Mouse (Mus musculus) mouse trophoblast stem cell (cell line): ENCODE measurements at regions not wholly inside any gene's neighbourhood (a gene's known extent, or its start where the extent isn't known, plus 50 kb on each side); places are given as distances from the start of the nearest gene placed in this dataset.

Experiments
- in situ Hi-C, 2 experiments: fragments of 300-500 bp; cut with MseI, MboI; formaldehyde crosslinking; loops; 2 replicates in 1 of 2; 3 replicates in 1 of 2; pipeline ENCODE4 v1.15.1; 2025

DNA sequence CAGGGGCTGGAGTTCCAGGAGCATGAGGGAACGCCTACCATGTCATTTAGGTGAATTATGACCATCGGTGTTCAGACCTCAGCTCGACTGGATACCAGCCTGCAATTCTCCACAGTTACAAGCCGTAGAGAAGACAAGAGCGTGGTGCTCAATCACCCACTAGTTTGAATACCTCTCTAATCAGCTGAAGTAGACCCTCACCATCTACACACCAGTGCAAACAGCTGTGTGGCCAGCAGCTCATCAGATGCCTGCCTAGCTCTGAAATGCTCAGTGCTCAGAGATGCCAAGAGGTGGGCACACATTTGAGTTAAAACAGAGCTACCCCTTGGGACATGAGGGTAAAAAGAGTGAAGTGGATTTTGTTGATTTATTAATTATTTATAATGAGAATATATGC, 660.2 kb downstream of the Magi1 start:
- in situ Hi-C loops = no loop called here

DNA sequence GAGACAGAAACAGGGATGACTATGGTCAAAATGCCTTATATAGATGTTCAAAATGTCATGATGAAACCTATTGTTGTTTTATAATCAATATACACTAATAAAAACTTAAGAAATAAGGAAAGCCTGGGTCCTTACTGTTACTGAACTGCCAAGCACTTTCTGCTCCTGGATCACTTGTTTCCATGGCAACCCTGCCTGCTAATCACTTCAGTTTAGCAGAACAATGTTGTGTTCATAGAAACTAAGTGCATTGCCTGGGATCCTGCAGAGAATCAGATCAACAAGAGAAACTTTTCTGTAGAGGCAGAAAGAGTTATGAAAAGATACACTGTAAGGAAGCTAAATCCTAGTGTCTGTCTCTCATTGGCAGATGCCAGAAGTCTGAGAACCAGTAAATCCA, 666.8 kb downstream of the Magi1 start:
- in situ Hi-C loops = no loop called here

DNA sequence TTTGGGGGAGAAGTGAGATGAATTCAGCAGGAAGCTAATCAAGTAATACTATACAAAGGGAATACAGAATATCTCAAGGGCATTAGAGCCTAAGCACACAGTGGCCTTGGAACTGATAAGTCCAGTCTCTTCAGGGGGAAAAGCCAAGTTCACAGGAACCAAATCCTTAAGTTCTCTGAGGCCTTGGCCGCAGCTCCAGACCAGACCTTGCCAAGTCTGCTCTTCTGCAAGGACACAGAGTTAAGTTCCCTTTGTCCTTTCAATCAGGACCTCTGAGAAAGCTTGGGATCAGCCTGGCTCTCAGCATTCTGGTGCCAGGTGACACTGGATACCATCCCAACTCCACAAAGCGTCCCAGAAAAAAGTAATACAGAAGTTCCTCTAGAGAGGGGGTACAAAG, 657.1 kb upstream of the Adamts9 start:
- in situ Hi-C loops = no loop called here

DNA sequence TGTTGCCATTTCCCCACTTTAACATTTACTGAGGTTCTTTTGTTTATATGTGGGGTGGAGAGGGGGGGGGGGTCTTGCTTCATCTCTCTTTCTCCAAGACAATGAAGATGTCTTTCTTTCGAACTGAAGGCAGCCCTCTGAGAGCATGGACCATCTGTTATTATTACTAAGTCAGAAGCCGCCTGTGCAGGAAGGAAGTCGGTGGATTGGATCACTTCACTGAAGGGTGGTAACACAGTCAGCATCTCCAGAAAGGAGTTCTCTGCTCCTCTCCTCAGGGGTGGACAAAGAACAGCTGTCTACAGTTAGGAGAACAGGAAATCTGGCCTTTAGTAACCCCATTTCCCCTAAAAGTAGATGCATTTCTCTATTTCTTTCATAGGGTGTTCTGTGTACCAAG, 656.1 kb upstream of the Adamts9 start:
- in situ Hi-C loops = no loop called here

DNA sequence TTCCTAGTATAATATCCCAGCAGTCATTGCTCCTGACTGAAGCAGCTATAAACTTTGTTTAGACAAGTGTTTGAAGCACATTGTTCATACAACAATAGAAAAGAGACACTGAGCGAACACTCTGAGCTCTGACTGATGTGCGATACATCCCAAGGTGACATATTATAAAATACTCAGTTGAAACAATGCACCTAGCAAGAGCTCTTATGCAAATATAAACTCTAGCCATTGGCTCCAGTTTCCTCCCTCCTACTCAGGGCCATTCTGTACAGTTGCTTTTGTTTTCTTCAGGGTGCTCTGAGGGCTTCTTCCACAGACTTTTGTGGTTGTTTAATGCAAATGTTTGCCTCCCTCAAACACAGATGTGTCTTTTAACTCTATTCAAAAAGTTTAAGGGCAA, 646.6 kb upstream of the Adamts9 start:
- in situ Hi-C loops = no loop called here

DNA sequence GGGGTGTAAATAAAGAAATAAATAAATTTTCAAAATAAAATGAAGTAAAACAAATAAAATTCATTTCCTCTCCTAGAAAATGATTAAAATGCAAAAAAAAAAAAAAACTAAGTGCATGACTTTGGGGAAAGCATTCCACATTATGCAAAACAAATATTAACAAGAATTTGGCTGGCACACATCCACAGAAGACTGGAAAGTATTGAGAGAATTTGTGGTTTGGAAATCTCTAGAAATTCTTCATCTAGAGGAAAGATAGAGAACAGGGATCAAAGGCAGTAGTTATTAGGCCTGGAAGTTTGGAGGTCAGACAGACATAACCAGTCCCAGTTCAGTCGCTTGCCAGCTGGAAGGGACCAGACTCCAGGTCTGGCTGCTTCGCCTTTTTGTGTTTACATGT, 643.6 kb upstream of the Adamts9 start:
- in situ Hi-C loops = no loop called here

DNA sequence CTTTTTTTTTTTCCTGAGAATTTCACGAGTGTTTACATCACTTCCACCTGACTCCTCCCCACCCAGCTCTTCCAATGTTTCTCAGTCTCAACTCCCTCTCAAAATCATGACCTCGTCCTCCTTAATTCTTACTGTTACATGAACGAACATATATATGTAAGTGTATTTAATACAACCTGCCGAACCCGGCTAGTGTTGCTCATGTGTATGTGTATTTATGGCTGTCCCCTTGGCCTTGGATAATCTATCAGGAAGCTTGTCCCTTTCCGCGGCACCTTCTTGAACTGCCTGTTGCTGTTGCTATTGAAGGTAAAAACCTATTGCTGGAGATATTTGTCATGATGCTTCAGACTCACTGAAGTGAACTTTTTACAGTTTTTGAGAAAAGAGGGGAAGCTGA, 637.8 kb upstream of the Adamts9 start:
- in situ Hi-C loops = no loop called here

DNA sequence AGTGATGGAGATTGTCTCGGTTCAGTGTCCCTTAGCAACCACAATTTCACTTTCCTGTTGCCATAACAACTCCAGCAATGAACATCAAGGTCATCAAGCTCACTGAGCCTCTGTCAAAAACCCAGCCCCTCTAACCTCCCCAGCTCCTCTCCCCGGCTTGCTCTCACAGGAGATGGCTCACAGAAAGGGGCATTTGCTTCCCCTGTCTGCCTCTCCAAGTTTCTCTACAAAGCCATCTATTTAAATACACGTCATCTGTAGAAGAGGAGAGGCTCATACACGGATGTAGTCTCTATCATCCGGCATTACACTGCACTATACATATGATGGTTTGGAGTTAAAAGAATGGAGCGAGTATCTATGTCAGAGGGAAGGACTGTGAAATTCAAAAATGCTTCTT, 637.4 kb upstream of the Adamts9 start:
- in situ Hi-C loops = no loop called here

DNA sequence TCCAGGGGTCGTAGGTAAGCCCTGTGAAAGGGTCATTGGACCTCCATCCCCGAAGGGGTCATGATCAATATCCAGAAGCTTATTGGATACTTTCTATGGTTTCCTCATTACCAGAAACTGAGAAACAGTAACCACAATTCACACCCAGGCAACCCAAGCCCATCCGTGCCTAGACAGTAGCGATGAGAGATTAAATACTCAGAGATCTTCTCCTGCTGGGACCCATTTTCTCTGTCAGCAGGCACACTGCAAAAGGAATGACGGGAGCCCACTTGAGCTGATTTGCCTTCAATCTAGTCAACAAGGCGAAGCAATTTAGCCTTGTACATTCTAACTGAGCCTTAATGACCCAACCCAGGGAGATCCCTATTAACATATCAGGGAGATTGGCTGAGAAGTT, 632.0 kb upstream of the Adamts9 start:
- in situ Hi-C loops = no loop called here

DNA sequence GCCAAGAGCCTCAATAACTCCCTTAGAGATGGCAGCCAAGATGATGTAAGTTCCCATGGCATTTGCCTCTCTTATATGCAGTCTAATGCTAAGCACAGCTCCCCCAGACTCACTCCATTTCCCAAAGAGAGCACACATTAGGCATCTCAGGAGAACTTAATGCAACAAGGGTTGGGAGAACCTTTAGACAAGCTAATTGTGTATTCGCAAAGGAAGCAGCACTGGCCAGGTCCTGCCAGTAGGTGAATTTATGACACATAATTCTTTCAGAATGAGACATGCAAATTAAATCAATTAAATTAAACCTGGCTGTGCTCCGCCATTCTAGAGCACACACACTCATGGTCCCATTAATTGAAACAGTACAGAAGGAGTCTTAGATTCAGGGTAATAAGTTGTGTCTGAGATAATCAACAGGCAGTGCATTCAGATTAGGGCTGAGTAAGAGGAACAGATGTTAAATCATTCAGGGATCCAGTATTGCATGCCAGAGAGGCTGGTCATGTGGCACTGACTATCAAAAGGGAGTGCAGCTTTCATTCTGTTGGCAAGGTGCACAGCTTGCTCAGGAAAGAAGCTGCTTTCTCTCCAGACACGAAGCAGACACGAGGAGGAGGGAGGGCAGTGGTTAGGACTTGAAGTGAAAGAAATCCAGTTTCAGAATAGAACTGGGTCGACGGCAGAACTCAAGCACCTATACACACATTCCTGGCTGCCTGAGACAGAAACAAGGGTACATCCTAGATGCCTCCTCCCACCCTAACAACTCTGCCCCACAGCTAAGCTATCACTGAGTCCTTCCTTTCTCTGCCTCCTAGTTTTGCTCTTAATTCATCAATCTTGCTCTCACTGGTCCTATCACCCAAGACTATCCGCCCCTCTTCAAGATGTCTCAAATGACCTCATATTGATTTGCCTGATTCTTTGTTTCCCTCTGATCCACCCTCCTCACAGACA, 630.7 kb upstream of the Adamts9 start:
- in situ Hi-C loops = no loop called here

DNA sequence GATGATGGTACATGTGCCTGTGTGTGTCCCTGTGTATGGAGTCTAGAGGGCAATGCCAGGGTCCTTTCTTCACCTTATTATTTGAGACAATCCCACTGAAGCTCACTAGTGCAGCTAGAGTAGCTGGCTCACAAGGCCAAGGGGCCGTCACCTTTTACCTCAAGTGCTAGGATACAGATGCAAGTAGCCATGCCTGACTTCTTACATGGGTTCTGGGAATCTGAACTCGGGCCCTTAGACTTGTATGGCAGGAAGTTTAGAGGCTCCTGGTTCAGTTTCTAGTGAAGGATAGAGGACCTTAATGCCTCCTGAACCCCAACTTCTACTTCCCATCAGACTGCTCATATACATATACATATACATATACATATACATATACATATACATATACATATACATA, 626.6 kb upstream of the Adamts9 start:
- in situ Hi-C loops = no loop called here

DNA sequence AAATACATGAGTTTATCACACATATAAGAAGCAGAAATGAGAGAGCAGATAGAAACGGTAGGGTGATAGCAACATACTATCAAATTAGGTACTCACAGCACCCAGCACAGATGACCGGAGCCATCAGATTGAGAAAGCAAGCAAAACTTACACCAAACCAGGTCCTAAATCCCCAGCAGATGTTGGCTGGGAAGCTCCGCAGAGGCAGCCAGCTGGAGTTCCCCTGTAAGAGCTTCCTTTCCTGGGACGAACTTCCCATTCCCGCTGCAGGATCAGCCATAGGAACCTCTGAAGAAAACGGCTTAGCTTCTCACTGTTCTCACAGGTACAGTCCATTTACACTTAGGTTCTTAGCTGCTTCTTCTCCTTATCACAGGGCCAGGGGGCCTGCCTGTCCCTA, 625.9 kb upstream of the Adamts9 start:
- in situ Hi-C loops = no loop called here

DNA sequence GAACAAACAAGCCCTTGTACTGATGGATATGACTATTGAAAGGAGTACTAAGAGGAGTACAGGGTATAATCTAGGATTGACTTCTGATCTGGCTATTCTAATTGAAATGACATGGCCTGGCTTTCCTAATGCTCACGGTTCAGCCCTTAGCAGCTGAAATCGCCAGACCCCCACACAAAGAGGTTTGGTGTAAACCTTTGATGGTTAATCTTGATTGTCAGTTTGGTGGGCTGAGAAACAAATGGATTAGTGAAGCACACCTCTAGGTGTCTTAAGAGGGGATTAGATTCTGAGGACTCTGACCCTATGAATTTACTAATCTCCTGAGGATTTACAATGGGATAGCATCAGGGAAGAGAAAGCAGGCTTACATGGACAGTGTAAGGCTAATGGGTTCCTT, 623.4 kb upstream of the Adamts9 start:
- in situ Hi-C loops = no loop called here

DNA sequence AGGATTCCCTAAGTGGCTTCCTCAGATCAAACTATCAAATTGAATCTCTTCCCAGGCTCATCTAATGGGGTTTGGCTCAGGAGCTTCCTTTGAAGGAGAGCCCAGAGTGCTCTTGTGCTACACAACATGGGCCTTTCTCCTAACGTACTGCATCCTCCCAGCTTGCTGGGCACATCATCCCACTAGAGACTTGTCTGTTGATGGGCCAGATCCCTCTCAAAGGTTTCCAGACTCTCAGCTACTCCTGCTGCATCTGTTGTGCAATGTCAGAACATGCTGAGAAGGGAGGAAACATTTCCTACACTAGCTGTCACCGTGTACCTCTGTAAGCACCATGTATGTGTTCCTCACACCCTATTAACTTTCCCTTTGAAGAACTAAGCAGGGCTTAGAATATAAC, 605.0 kb upstream of the Adamts9 start:
- in situ Hi-C loops = no loop called here

DNA sequence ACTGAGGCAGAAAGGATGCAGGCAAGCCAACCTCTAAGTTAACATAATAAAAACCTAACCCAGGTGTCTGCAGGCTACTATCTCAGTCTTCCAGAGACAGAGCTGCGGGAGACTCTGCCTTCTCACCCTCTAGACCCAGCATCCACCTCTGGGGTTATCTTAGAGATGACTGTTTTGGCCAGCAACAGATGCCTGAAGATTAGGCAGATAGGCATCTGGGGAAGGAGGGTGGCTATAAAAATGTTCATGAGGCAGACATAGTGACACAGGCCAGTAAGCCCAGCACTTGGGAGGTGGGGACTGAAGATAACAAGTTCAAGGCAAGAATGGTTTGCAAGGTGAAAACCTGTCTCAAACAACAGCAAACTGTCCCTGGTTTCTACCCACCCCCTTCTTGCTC, 601.0 kb upstream of the Adamts9 start:
- in situ Hi-C loops = no loop called here

DNA sequence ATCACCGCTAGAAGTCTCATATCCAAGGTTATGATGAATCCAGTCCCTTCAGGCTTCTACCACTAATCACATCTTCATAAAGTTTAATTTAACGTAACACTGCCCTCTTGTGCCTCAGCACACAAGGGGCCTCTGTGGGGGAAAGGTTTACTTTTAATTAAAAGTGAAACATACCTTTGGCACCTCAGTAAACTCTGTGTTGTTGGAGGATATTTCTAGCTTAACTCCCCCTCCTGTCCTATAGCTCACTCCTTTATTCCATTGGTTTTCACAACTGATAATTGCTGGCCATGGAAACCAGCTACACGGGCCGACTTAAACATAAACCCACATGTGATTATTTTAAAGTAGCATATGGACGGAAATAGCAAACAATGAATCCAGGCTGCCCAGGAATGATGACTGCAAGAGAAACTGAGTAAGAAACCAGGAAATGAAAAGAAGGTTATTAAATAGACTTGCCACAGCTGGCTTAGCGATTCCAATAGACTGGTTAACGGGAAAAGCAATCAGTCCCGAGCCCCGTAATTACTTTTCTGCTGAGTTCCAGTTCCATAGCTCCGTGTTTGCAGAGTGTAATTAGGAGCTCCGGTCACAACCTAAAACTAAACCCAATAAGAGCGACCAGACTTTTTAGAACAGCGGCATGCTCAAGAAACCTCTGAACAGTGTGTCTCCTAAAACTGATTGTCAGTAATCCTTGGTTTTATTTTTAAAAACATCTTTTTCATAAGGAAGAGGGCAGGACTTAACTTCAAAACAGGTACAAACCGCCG, 600.2 kb upstream of the Adamts9 start:
- in situ Hi-C loops = no loop called here

DNA sequence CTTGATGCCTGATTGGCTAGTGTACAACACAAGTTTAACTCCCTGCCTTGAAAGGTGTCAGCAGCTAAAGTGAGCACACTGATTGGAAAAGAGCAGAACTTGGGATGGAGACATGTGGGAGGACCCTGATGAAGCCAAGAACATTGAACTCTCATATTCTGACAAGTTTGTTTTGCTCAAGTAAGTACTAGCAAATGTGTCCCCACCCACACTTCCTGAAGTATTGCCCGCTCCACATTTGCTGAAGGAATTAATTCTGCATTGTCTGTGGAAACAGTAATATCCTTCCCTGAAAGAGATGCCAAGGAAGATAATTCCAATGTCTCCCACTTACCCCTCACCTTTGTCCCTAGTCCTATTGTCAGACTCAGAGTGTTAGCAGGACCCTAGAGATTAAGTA, 596.3 kb upstream of the Adamts9 start:
- in situ Hi-C loops = no loop called here

DNA sequence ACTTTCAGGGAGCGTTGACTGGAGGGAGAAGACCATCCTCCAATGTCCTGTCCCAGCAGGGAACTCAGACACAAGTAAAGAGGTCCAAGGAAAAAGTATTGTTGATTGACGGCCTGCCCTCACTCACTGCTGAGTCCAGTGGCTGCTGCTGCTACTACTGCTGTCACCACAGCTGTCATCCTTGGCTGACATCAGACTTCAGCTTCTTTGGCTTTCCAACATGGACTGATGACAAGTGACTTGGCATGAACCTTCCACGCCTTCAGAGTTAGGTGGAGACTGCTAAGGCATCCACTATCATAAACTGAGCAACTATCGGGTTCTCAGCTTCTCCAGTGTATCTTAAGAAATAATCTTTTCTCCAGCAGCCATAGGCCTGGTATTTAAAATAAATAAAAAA, 595.9 kb upstream of the Adamts9 start:
- in situ Hi-C loops = no loop called here

DNA sequence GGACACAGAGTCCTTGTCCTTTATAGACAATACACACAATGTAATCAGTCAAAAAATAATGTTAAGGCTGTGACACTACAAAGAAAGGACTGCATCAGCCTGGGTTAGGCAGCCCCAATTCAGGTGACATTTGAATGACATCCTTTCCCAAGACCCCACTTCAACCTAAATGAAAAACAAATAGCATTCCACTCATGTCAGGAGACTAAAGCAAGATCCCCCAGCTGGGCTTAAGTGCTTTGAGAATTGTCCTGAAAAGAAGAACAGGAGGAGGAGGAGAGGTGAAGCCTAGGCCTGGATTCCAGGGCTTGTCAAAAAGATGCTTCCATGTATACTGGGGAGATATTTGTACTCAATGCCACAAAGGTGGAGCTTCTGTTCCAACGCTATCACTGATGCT, 594.7 kb upstream of the Adamts9 start:
- in situ Hi-C loops = no loop called here

DNA sequence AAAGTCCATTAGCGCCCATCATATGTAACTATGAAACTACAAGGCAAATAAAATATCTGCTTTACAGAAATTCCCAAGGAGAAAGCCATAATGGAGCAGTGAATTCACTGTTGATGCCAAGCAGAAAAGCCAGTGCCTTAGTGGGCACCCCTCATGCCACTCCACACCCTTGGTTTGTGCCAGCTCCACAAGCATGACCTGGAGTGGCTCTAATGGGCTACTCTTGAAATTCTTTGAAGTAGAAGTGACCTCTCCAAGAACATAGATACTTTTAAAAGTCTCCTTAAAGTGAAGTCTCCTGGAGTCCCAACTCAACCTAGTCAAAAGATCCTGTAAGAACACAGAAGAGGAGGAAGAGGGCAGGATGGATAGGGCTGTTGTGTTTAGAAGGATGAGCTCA, 593.8 kb upstream of the Adamts9 start:
- in situ Hi-C loops = no loop called here

DNA sequence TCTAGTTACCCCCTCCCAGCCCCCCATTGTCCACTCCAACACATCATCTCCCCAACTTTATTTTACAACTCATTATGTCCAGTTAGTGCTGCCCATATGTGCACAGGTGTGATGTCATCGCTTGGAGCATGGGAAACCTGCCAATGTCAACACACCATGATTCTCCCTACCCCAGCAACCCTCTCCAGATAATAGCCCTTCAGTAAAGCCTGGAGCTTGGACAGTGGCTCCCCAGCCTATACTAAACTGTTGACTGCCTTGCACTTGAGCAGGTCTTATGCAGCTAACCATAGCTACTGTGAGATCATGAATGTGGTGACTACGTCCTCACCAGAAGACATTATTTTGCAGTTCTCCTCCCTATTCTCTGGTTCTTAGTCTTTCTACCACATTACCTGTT, 570.5 kb upstream of the Adamts9 start:
- in situ Hi-C loops = no loop called here

DNA sequence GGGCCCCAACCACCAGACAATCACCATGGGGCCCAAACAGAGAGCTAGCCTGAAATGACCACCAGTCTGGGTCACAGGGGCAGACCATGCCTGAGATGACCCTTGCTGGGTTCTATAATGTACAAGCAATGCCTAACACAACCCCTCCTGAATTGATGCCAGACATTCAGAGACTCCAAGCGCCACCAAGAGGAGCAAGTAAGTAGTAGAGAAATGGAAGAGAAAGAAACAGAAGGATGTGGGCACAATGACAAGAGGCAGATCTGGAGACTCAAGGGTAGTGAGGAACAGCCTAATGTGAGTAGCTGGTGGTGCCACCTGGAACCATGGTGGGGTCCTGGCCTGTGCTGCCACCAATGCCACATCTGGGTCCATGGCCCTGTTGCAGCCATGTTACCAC, 566.6 kb upstream of the Adamts9 start:
- in situ Hi-C loops = no loop called here

DNA sequence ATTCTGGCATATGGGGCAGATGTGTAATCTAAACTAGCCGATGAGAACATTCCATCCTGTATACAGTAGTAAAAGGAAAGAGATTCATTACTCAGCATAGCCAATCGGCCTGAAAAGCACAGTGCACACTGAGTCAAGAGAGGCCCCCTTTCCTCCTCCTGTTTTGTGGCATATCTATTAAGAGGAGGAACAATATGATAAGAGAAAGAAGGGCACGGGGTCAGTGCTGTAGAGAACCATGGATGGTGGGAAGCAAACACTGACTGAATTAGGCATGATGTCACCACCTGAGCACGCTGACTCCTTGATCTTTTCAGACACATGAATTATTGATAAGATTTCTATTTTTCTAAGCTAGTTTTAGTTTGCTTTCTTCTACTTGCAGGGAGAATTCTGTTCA, 554.5 kb upstream of the Adamts9 start:
- in situ Hi-C loops = no loop called here
